Mouse (Mus musculus): ENCODE data around the gene Spry1. TPM values are rescaled to one million over a fixed set of nuclear protein-coding genes. Genes with fewer than 3 reads are reported as not detected.

Spry1 gene
- polyA plus RNA-seq, 1 experiment: 6.2 TPM

DNA sequence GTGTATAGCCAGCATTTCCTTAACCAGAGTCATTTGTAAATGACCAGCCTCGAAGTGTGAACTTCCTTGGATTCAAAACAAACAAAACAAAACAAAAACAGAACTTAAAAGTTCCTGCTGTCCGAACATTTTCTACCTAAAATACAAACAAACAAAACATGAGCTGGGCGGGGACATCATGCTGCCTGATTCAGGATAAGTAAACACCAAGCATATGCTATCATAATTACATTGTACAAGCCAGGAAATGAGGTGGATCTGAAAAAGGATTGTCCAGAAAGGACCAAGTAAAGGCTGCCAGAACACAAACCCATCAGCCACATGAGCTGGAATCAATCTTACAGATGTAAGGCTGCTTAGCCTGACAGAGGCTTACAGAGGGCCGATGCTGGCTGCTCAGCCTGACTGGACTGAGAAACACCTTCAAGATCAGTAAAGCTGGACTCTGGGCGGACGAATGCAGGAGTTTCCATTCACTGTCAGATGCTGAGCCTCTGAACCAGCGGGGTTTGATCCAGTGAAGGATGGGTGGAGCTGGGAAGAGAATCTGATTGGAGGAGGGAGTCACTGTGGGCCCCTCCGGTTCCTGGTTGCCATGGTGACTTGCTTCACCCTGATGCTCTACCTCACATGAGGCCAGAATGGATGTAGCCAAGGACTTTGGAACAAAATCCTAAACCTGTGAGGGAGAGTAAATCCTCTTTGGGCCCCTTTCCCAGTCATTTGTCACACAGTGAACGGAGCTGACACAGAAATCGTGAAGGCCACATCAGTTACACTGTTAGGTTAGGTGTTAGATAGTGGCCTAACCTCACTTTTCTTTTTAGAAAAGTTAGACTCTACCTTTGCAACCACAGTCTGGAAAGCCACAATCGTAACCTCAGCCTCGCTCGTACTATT is 34.5 kb upstream of the Spry1 start:
- WGBS: 42% methylated on average over 13 of the region's 13 CpGs
- no peak overlapping the region for H3K27ac ChIP-seq (ENCODE audit: control insufficient read depth, insufficient read depth, low read depth, low read length, poor library complexity)
- H3K4me1 ChIP-seq (ENCODE audit: control insufficient read depth, insufficient read depth, low read length): peaks cover 5% of the 10 kb centered on the region; the same call in 1 of the 2 replicates
- no peak overlapping the region for H3K4me3 ChIP-seq (replicated peaks; ENCODE audit: control insufficient read depth, low read depth, low read length)
- TF ChIP-seq CTCF (IDR thresholded peaks at IDR 0.05; ENCODE audit: control insufficient read depth, insufficient read depth, low read length) (no peak), POLR2A (IDR thresholded peaks at IDR 0.05; ENCODE audit: borderline replicate concordance, control insufficient read depth, low read depth, low read length) (no peak)

DNA sequence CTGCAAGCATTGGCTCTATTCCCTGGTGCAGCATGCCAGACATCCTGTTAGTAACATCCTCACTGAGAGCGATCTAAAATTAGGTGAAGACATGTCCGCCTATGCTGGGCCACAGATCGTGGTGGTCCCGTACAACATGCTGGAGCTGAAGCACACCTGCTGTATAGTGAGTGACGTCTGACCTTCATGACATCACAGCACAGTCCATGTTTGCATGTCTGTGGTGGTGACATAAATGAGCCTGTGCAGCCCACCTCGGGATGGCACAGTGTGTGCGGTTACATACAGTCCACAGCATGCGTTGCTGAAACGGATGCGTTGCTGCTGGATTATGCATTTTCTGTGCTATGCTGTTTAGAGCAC is 33.9 kb upstream of the Spry1 start:
- 18% methylated on average over 10 of the region's 10 CpGs for whole genome bisulfite sequencing

GRCm38 (mm10) chr3:37608926-37609325 is 30.8 kb upstream of the Spry1 start:
- H3K4me3 ChIP-seq (replicated peaks; ENCODE audit: control insufficient read depth, low read depth, low read length): no peak overlapping the region
- 85% methylated on average over 4 of the region's 4 CpGs for WGBS

More for the DNA sequence above, 33.9 kb upstream of the Spry1 start:
- TF ChIP-seq POLR2A (IDR thresholded peaks at IDR 0.05; ENCODE audit: borderline replicate concordance, control insufficient read depth, low read depth, low read length) (no peak), CTCF (IDR thresholded peaks at IDR 0.05; ENCODE audit: control insufficient read depth, insufficient read depth, low read length) (no peak)
- Histone ChIP-seq H3K27ac (ENCODE audit: control insufficient read depth, insufficient read depth, low read depth, low read length, poor library complexity) (no peak overlapping the region), H3K4me1 (ENCODE audit: control insufficient read depth, insufficient read depth, low read length) (peaks cover 5% of the 10 kb centered on the region; the same call in 1 of the 2 replicates), H3K4me3 (replicated peaks; ENCODE audit: control insufficient read depth, low read depth, low read length) (no peak overlapping the region)

DNA sequence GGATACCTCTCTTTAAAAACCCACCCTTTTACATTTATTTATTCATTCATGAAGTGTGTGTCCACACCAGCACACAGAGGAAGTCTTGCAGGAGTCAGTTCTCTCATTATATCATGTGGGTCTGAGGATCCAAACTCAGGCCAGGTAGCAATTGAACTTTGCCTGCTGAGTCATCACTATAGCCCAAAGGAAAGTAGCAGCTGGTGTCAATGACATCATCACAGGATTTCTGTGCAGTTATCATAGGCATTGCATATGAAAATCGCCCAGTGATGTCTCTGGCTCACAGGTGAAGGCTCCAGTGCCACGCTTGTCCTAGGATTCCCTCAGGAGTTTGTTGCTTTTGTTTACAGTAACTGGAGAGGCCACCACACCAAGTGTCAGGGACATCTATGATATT is 29.1 kb upstream of the Spry1 start:
- TF ChIP-seq CTCF (IDR thresholded peaks at IDR 0.05; ENCODE audit: control insufficient read depth, insufficient read depth, low read length): no peak
- no peak for TF ChIP-seq POLR2A (IDR thresholded peaks at IDR 0.05; ENCODE audit: borderline replicate concordance, control insufficient read depth, low read depth, low read length)
- Histone ChIP-seq H3K27ac (ENCODE audit: control insufficient read depth, insufficient read depth, low read depth, low read length, poor library complexity) (no peak overlapping the region), H3K4me1 (ENCODE audit: control insufficient read depth, insufficient read depth, low read length) (peaks cover 4% of the 10 kb centered on the region), H3K4me3 (replicated peaks; ENCODE audit: control insufficient read depth, low read depth, low read length) (no peak overlapping the region)
- 84% methylated on average over 2 of the region's 2 CpGs for whole genome bisulfite sequencing

More at GRCm38 (mm10) chr3:37608926-37609325, 30.8 kb upstream of the Spry1 start:
- Histone ChIP-seq H3K27ac (ENCODE audit: control insufficient read depth, insufficient read depth, low read depth, low read length, poor library complexity) (no peak overlapping the region), H3K4me1 (ENCODE audit: control insufficient read depth, insufficient read depth, low read length) (peaks cover 5% of the 10 kb centered on the region)
- no peak for TF ChIP-seq POLR2A (IDR thresholded peaks at IDR 0.05; ENCODE audit: borderline replicate concordance, control insufficient read depth, low read depth, low read length)
- TF ChIP-seq CTCF (IDR thresholded peaks at IDR 0.05; ENCODE audit: control insufficient read depth, insufficient read depth, low read length): 0 out of 2 replicates have a peak, but pooled peaks have one; percentile 26

GRCm38 (mm10) chr3:37613722-37614121 is 26.0 kb upstream of the Spry1 start:
- TF ChIP-seq POLR2A (IDR thresholded peaks at IDR 0.05; ENCODE audit: borderline replicate concordance, control insufficient read depth, low read depth, low read length) (no peak), CTCF (IDR thresholded peaks at IDR 0.05; ENCODE audit: control insufficient read depth, insufficient read depth, low read length) (no peak)
- 13% methylated on average over 10 of the region's 10 CpGs for WGBS
- H3K27ac ChIP-seq (ENCODE audit: control insufficient read depth, insufficient read depth, low read depth, low read length, poor library complexity): no peak overlapping the region
- H3K4me3 ChIP-seq (replicated peaks; ENCODE audit: control insufficient read depth, low read depth, low read length): no peak overlapping the region
- peaks cover 1% of the 10 kb centered on the region for H3K4me1 ChIP-seq (ENCODE audit: control insufficient read depth, insufficient read depth, low read length)

- 82% methylated on average over 10 of the region's 10 CpGs for WGBS
- TF ChIP-seq CTCF (IDR thresholded peaks at IDR 0.05; ENCODE audit: control insufficient read depth, insufficient read depth, low read length) (no peak), POLR2A (IDR thresholded peaks at IDR 0.05; ENCODE audit: borderline replicate concordance, control insufficient read depth, low read depth, low read length) (no peak)
- Histone ChIP-seq H3K4me1 (ENCODE audit: control insufficient read depth, insufficient read depth, low read length) (peaks cover 1% of the 10 kb centered on the region), H3K4me3 (replicated peaks; ENCODE audit: control insufficient read depth, low read depth, low read length) (no peak overlapping the region), H3K27ac (ENCODE audit: control insufficient read depth, insufficient read depth, low read depth, low read length, poor library complexity) (no peak overlapping the region)
Observed at GRCm38 (mm10) chr3:37614878-37615650, 24.7 kb upstream of the Spry1 start.

DNA sequence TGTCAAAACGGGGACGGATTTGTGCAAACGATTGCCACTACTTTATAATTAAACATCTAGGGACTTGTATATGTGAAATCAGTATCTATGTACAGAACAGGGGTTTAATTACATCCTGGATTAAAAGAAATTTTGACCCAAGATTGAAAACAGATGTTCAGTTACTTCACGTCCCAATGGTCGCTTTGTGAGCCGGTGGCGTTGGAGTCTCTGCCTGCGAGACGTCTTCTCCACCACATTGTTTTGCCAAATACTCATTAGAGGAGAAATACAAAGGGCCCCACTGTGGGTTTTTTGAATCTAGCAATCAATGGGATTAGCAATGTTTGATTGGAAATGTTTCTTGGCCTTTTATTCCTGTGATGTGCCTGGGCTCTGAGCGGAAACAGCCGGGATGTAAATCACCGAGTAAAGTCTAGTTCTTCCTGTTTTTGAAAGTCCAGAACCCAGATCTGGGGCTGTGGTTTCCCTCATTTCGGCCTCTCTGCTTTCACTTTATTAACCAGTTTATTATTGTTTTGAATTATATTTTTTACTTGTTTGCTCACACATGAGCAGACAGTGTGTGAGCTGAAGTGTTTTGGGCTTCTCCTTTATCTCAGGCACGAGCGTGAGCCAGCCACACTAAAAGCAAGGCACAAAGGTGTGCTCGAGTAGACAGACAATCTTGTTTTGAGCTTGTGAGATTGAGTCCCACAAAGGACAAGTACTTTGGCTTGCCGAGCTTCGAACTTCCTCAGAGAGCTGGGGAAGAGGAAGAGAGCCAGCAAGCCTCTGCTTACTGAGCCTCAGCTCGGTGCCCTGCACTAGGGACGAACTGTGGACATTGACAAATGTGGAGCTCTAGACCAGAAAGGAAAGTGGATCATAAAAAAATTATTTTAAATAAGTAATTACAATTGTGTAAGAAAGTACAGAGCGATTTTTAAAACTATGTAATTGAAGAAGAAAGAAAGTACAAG is 22.9 kb upstream of the Spry1 start:
- TF ChIP-seq CTCF (IDR thresholded peaks at IDR 0.05; ENCODE audit: control insufficient read depth, insufficient read depth, low read length) (no peak), POLR2A (IDR thresholded peaks at IDR 0.05; ENCODE audit: borderline replicate concordance, control insufficient read depth, low read depth, low read length) (no peak)
- Histone ChIP-seq H3K4me1 (ENCODE audit: control insufficient read depth, insufficient read depth, low read length) (peaks cover 1% of the 10 kb centered on the region), H3K4me3 (replicated peaks; ENCODE audit: control insufficient read depth, low read depth, low read length) (peak overlapping the region; percentile 59), H3K27ac (ENCODE audit: control insufficient read depth, insufficient read depth, low read depth, low read length, poor library complexity) (0 out of 2 replicates have a peak overlapping the region, but pooled peaks have one; percentile 15)
- 19% methylated on average over 21 of the region's 21 CpGs for WGBS

Data from bone marrow, adult 2 months (tissue).